In genomic region chr13:37442531-37442930, GRCm38 (mm10) we compare ENCODE assay signal across 19 mouse cellular contexts.
DNase-seq lines count a peak whose midpoint lies in the region; ATAC-seq lines count a peak whose summit lies in the region.
"Had no signal": no experiment of that assay in that cellular context is flagged by ENCODE, and none has a peak within 500 bp of the region (broad histone marks: within the 10 kb centered on the region; RNA-seq: fewer than 3 reads in every experiment).

No protein-coding gene starts in this region.

- no peak overlapping the region for H3K27ac ChIP-seq in heart, embryonic 12.5 days (ENCODE audit: poor library complexity, severe bottlenecking)
- H3K27ac ChIP-seq in kidney, embryonic 14.5 days (ENCODE audit: low read depth, low read length): no peak overlapping the region
- H3K27ac ChIP-seq in brown adipose tissue, adult 24 weeks (replicated peaks; ENCODE audit: low read depth, low read length): 0 out of 2 replicates have a peak overlapping the region, but pooled peaks have one; percentile 27
- H3K27ac ChIP-seq: embryonic facial prominence, embryonic 12.5 days; hindbrain, embryonic 15.5 days; stomach, embryonic 15.5 days had no signal

- H3K36me3 ChIP-seq in heart, embryonic 12.5 days: no peaks in the 10 kb centered on the region
- no peaks in the 10 kb centered on the region for H3K36me3 ChIP-seq in kidney, embryonic 14.5 days (ENCODE audit: control insufficient read depth, insufficient read depth, low read length)
- H3K36me3 ChIP-seq: embryonic facial prominence, embryonic 12.5 days; hindbrain, embryonic 15.5 days; stomach, embryonic 15.5 days had no signal

- peak; percentile 89 for DNase-seq in heart, adult 11 months
- DNase-seq in kidney, postnatal 36 days: peak; percentile 29 to 31
- peak; percentile 68 for DNase-seq in lung, postnatal 10 days
- no peak for DNase-seq in thymus, postnatal 0 days (ENCODE audit: low spot score)
- DNase-seq: cerebellum, adult 8-10 months; gastrocnemius, postnatal 10 days; layer of hippocampus, adult 9-11 months; right cerebral cortex, postnatal 14 days; thymus, adult 2 months had no signal

- peaks cover 21% of the 10 kb centered on the region for H3K4me1 ChIP-seq in heart, embryonic 12.5 days (replicated peaks)
- H3K4me1 ChIP-seq in kidney, embryonic 14.5 days (ENCODE audit: control insufficient read depth, insufficient read depth, low read length): peaks cover 14% of the 10 kb centered on the region
- H3K4me1 ChIP-seq in brown adipose tissue, adult 24 weeks (ENCODE audit: control insufficient read depth, insufficient read depth, insufficient read length, low read length): peaks cover 27% of the 10 kb centered on the region
- H3K4me1 ChIP-seq: hindbrain, embryonic 15.5 days had no signal

- no peak overlapping the region for H3K4me2 ChIP-seq in heart, embryonic 12.5 days
- H3K4me2 ChIP-seq in kidney, embryonic 14.5 days (replicated peaks; ENCODE audit: low read depth, low read length): no peak overlapping the region
- H3K4me2 ChIP-seq: embryonic facial prominence, embryonic 12.5 days; hindbrain, embryonic 15.5 days; stomach, embryonic 15.5 days had no signal

- 0 out of 2 replicates have a peak, but pooled peaks cover 3% of the 10 kb centered on the region for H3K27me3 ChIP-seq in heart, embryonic 12.5 days (replicated peaks)
- no peaks in the 10 kb centered on the region for H3K27me3 ChIP-seq in kidney, embryonic 14.5 days (ENCODE audit: control insufficient read depth, insufficient read depth, low read length)
- H3K27me3 ChIP-seq: Patski; stomach, embryonic 15.5 days had no signal

- no peak overlapping the region for H3K4me3 ChIP-seq in heart, embryonic 12.5 days
- H3K4me3 ChIP-seq in kidney, embryonic 14.5 days (ENCODE audit: low read length): no peak overlapping the region
- H3K4me3 ChIP-seq in brown adipose tissue, adult 24 weeks (ENCODE audit: insufficient read depth, low read depth, low read length): no peak overlapping the region
- H3K4me3 ChIP-seq: embryonic facial prominence, embryonic 12.5 days; hindbrain, embryonic 15.5 days; stomach, embryonic 15.5 days had no signal

- no peak for ATAC-seq in heart, embryonic 12.5 days (ENCODE audit: insufficient number of reproducible peaks, low FRiP score)
- no peak for ATAC-seq in kidney, embryonic 14.5 days (ENCODE audit: low FRiP score, low TSS enrichment)
- ATAC-seq: activated CD4-positive, CD25-positive, alpha-beta regulatory T cell, adult 4 months; forebrain, embryonic 16.5 days; intestine, embryonic 16.5 days; Patski had no signal

- H3K9me3 ChIP-seq in heart, embryonic 12.5 days (replicated peaks): no peaks in the 10 kb centered on the region
- no peaks in the 10 kb centered on the region for H3K9me3 ChIP-seq in kidney, embryonic 14.5 days (ENCODE audit: control insufficient read depth, low read length)
- H3K9me3 ChIP-seq: embryonic facial prominence, embryonic 12.5 days; hindbrain, embryonic 15.5 days; stomach, embryonic 15.5 days had no signal

- 47% methylated on average over 7 of the region's 7 CpGs for WGBS in heart, embryonic 12.5 days
- WGBS in kidney, embryonic 14.5 days: 25% methylated on average over 7 of the region's 7 CpGs

- H3K9ac ChIP-seq in heart, embryonic 12.5 days: no peak overlapping the region
- H3K9ac ChIP-seq in kidney, embryonic 14.5 days (ENCODE audit: low read depth, low read length): no peak overlapping the region
- H3K9ac ChIP-seq: embryonic facial prominence, embryonic 12.5 days; hindbrain, embryonic 15.5 days; stomach, embryonic 15.5 days had no signal
